Mouse (Mus musculus) thymus, postnatal 0 days (tissue): ENCODE data around the gene Zfp786. TPM values are rescaled to one million over a fixed set of nuclear protein-coding genes. Genes with fewer than 3 reads are reported as not detected.
A peak's percentile ranks its signal among the peaks of the same experiment; 100 is the strongest.
"Not testable (repeated sequence)": the region's sequence is repeated elsewhere in the genome, so short reads cannot be mapped to it uniquely, and the experiment has no call there.

ENCODE experiments used
- DNase-seq: peaks from one replicate; pipeline ENCODE4 v3.0.0-alpha.2; 2015; ENCODE audit warnings: low spot score
- microRNA counts: library from miRNA; unstranded; fragments of <30 nt; microRNA quantifications from one replicate; lab custom pipeline; 2015
- microRNA-seq: library from miRNA; unstranded; fragments of <30 nt; microRNA quantifications from one replicate; pipeline ENCODE4, GENCODE M21; 2016; ENCODE audit warnings: borderline number of aligned reads
- polyA plus RNA-seq: library from polyadenylated mRNA; unstranded; fragments of >200 nt; fragmentation: Nextera tagmentation; extraction: Ambion mirVana; gene quantifications from 2 replicates; pipeline ENCODE4 v1.2.1, GENCODE M21; 2015

Gene Zfp786
- polyA plus RNA-seq, 1 experiment from 2014 or later: 2.6 TPM

- DNase-seq: no peak
Observed at GRCm38 (mm10) chr6:47784707-47785412, 45.8 kb downstream of the Zfp786 start.

GRCm38 (mm10) chr6:47781091-47781968, 49.3 kb downstream of the Zfp786 start:
- DNase-seq: peak; percentile 83

GRCm38 (mm10) chr6:47780576-47781013, 50.1 kb downstream of the Zfp786 start:
- no peak for DNase-seq

GRCm38 (mm10) chr6:47771760-47772159, 58.9 kb downstream of the Zfp786 start:
- peak; percentile 15 for DNase-seq

- not testable (repeated sequence) for DNase-seq
Observed at GRCm38 (mm10) chr6:47771113-47771512, 59.6 kb downstream of the Zfp786 start.

- not testable (repeated sequence) for DNase-seq
Observed at GRCm38 (mm10) chr6:47769861-47770260, 60.8 kb downstream of the Zfp786 start.

MicroRNA genes within 50 kb of the gene (microRNA counts, 519-probe panel; counts per million panel counts)
- microRNA mmu-miR-704 (lab: Ali Mortazavi, UCI): 473 counts per million, percentile 71 among the panel's probes with 10 or more counts

Small RNA genes within 50 kb of the gene (microRNA-seq; reads per million reads assigned to microRNA genes)
- not detected for gene Mir704

Other genes starting within 250 kb of the Zfp786 start
- gene Ezh2, start 235.5 kb downstream of the Zfp786 start, polyA plus RNA-seq: 183 and 197 TPM in 2 replicates
- 92.3 and 121 TPM in 2 replicates for gene Pdia4, start 17.4 kb downstream of the Zfp786 start, polyA plus RNA-seq
- gene Zfp398, start 4.8 kb upstream of the Zfp786 start, polyA plus RNA-seq: 8.6 and 11.1 TPM in 2 replicates
- gene Zfp282, start 46.3 kb upstream of the Zfp786 start, polyA plus RNA-seq: 9.5 and 10.1 TPM in 2 replicates
- 21.1 and 23.6 TPM in 2 replicates for gene Zfp212, start 89.6 kb upstream of the Zfp786 start, polyA plus RNA-seq
- gene Zfp956, start 122.5 kb upstream of the Zfp786 start, polyA plus RNA-seq: 14.9 and 17.6 TPM in 2 replicates
- gene Zfp777, start 218.0 kb upstream of the Zfp786 start, polyA plus RNA-seq: 6.1 and 7.5 TPM in 2 replicates